Mouse (Mus musculus) myocyte (in vitro differentiated cells): ENCODE results near the gene Ppp1ca.

ENCODE experiments used
- CEBPB ChIP-seq: IDR thresholded peaks from 2 replicates; pipeline ENCODE4 v1.6.1; 2011; ENCODE audit warnings: mild to moderate bottlenecking, moderate library complexity; ENCODE audit not compliant: poor library complexity, insufficient read depth, severe bottlenecking
- E2F4 ChIP-seq: IDR thresholded peaks from one replicate; pipeline ENCODE4 v1.6.1; 2011; ENCODE audit warnings: mild to moderate bottlenecking, control low read depth, moderate library complexity; ENCODE audit not compliant: insufficient read depth
- MAX ChIP-seq: IDR thresholded peaks from one replicate; pipeline ENCODE4 v1.6.1; 2011; ENCODE audit warnings: low read depth, mild to moderate bottlenecking, control low read depth
- MYOD1 ChIP-seq, 3 experiments: IDR thresholded peaks; one replicate each; pipeline ENCODE4 v1.6.1; 2011; ENCODE audit warnings: control low read depth in 2 of 3, low read depth in 2 of 3, mild to moderate bottlenecking in 2 of 3, moderate library complexity in 1 of 3; ENCODE audit not compliant: insufficient read length in 2 of 3, control insufficient read depth in 1 of 3
- MYOG ChIP-seq, 3 experiments: IDR thresholded peaks; one replicate each; pipeline ENCODE4 v1.6.1; 2011; ENCODE audit warnings: control low read depth in 2 of 3, low read depth in 2 of 3, mild to moderate bottlenecking in 2 of 3; ENCODE audit not compliant: insufficient read length in 2 of 3, control insufficient read depth in 1 of 3, insufficient read depth in 1 of 3
- POLR2A ChIP-seq: IDR thresholded peaks from one replicate; pipeline ENCODE4 v1.6.1; 2011; ENCODE audit warnings: low read depth, mild to moderate bottlenecking, control low read depth, moderate library complexity; ENCODE audit not compliant: insufficient read length
- POLR2AphosphoS2 ChIP-seq: IDR thresholded peaks from one replicate; pipeline ENCODE4 v1.6.1; 2011; ENCODE audit warnings: low read depth, control low read depth; ENCODE audit not compliant: insufficient read length
- TCF12 ChIP-seq: IDR thresholded peaks from one replicate; pipeline ENCODE4 v1.6.1; 2011; ENCODE audit warnings: mild to moderate bottlenecking, control low read depth; ENCODE audit not compliant: poor library complexity, insufficient read depth, severe bottlenecking
- USF1 ChIP-seq: IDR thresholded peaks from one replicate; pipeline ENCODE4 v1.6.1; 2011; ENCODE audit warnings: low read depth, mild to moderate bottlenecking, control low read depth, moderate library complexity

DNA sequence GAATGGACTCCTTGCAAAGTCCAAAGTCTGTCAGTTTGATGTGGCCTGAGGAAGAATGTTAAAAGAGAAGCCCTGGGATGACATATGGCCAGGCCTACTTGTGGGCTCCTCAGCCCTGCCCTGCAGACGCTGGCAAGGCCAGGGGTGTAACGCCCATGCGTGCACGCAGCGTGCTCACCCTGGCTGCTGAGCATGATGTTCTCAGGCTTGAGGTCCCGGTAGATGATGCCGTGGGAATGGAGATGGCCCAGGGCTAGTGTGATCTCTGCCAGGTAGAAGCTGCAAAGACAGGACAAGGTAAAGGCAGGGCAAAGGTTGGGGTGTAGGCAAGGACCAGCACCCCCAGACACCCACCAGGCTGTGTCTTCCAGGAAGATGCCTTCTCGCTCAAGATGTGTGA is 32.8 kb upstream of the Ppp1ca start:
- TF ChIP-seq MYOG (IDR thresholded peaks at IDR 0.05; ENCODE audit: control insufficient read depth in 1 of 3, insufficient read depth in 1 of 3, insufficient read length in 2 of 3, low read depth in 2 of 3) (no peak), POLR2A (no peak), POLR2AphosphoS2 (no peak), MAX (no peak), TCF12 (no peak), E2F4 (no peak), MYOD1 (IDR thresholded peaks at IDR 0.05; ENCODE audit: control insufficient read depth in 1 of 3, insufficient read length in 2 of 3, low read depth in 2 of 3) (no peak), USF1 (no peak), CEBPB (no peak)
